Mouse (Mus musculus) testis, adult 2 months (tissue): Measurements from ENCODE around the gene Zdhhc16.

ENCODE experiments used
- CTCF ChIP-seq: fragments of 200-500 bp; IDR thresholded peaks from 2 replicates; pipeline ENCODE4 v1.5.1; 2012; ENCODE audit warnings: low read depth, mild to moderate bottlenecking, inconsistent platforms, low read length, moderate library complexity; ENCODE audit not compliant: control insufficient read depth, insufficient read depth, insufficient replicate concordance
- POLR2A ChIP-seq: fragments of 200-500 bp; IDR thresholded peaks from 2 replicates; pipeline ENCODE4 v1.6.1; 2012; ENCODE audit warnings: low read depth, mild to moderate bottlenecking, inconsistent platforms, low read length, moderate library complexity; ENCODE audit not compliant: control insufficient read depth

GRCm38 (mm10) chr19:41912121-41913080, 20.9 kb upstream of the Zdhhc16 start:
- TF ChIP-seq CTCF (no peak), POLR2A (no peak; the same call in 1 of the 2 replicates)
